Mouse (Mus musculus): ENCODE measurements around the gene Med12l.

GRCm38 (mm10) chr3:59149646-59150045 is 144.0 kb downstream of the Med12l start:
- TF ChIP-seq CTCF (IDR thresholded peaks at IDR 0.05; ENCODE audit: low read depth, low read length): no peak
- TF ChIP-seq POLR2A (IDR thresholded peaks at IDR 0.05; ENCODE audit: extremely low read depth, insufficient read depth, low read length): no peak

Measured in liver, adult 2 months (tissue).